32 mouse cellular contexts compared by ENCODE assay signal in genomic region chr4:123645246-123645845, GRCm38 (mm10). TPM values are rescaled to one million over a fixed set of nuclear protein-coding genes. Genes with fewer than 3 reads are reported as not detected.
DNase-seq lines count a peak whose midpoint lies in the region; ATAC-seq and TF ChIP-seq lines count a peak whose summit lies in the region.
"Had no signal": no experiment of that assay in that cellular context is flagged by ENCODE, and none has a peak within 500 bp of the region (broad histone marks: within the 10 kb centered on the region; RNA-seq: fewer than 3 reads in every experiment).

No protein-coding gene starts in this region.

- no peak overlapping the region for H3K9ac ChIP-seq in lung, postnatal 0 days (replicated peaks; ENCODE audit: low read depth)
- no peak overlapping the region for H3K9ac ChIP-seq in ES-Bruce4 (ENCODE audit: low read depth, poor library complexity, severe bottlenecking)
- H3K9ac ChIP-seq: embryonic facial prominence, embryonic 15.5 days; forebrain, embryonic 13.5 days; intestine, embryonic 15.5 days; limb, embryonic 15.5 days; neural tube, embryonic 12.5 days had no signal

- TF ChIP-seq POLR2A in ES-Bruce4 (IDR thresholded peaks at IDR 0.05; ENCODE audit: insufficient read depth, low read length) = no peak

- H3K9me3 ChIP-seq in lung, postnatal 0 days (ENCODE audit: low read length) = no peaks in the 10 kb centered on the region
- H3K9me3 ChIP-seq in ES-Bruce4 (replicated peaks; ENCODE audit: control insufficient read depth, insufficient read depth, low read length, poor library complexity, severe bottlenecking) = no peaks in the 10 kb centered on the region
- H3K9me3 ChIP-seq: embryonic facial prominence, embryonic 10.5 days; embryonic facial prominence, embryonic 15.5 days; forebrain, embryonic 13.5 days; G1E; hindbrain, embryonic 10.5 days; intestine, embryonic 15.5 days; limb, embryonic 10.5 days; limb, embryonic 15.5 days; midbrain, embryonic 10.5 days; neural tube, embryonic 12.5 days had no signal

- no peak for TF ChIP-seq CTCF in lung, postnatal 0 days (IDR thresholded peaks at IDR 0.05)
- TF ChIP-seq CTCF in ES-Bruce4 (IDR thresholded peaks at IDR 0.05; ENCODE audit: low read depth, low read length) = no peak

- no peak overlapping the region for H3K4me2 ChIP-seq in lung, postnatal 0 days (replicated peaks; ENCODE audit: low read depth, low read length)
- H3K4me2 ChIP-seq: embryonic facial prominence, embryonic 15.5 days; forebrain, embryonic 13.5 days; intestine, embryonic 15.5 days; limb, embryonic 15.5 days; neural tube, embryonic 12.5 days had no signal

- no peak for ATAC-seq in lung, postnatal 0 days
- ATAC-seq: activated CD4-positive, CD25-positive, alpha-beta regulatory T cell, adult 4 months; forebrain, embryonic 13.5 days; hindbrain, embryonic 16.5 days; intestine, embryonic 15.5 days had no signal

- peak overlapping the region; percentile 54 for H3K27ac ChIP-seq in lung, postnatal 0 days (ENCODE audit: low read length)
- peak overlapping the region; percentile 94 for H3K27ac ChIP-seq in ES-Bruce4 (ENCODE audit: insufficient read depth, low read length)
- H3K27ac ChIP-seq: embryonic facial prominence, embryonic 10.5 days; embryonic facial prominence, embryonic 15.5 days; forebrain, embryonic 13.5 days; hindbrain, embryonic 10.5 days; intestine, embryonic 15.5 days; kidney, postnatal 0 days; limb, embryonic 10.5 days; limb, embryonic 15.5 days; midbrain, embryonic 10.5 days; neural tube, embryonic 12.5 days had no signal

- H3K4me1 ChIP-seq in lung, postnatal 0 days (ENCODE audit: insufficient read depth, low read depth, low read length) = peaks cover 4% of the 10 kb centered on the region
- H3K4me1 ChIP-seq in ES-Bruce4 (ENCODE audit: control insufficient read depth, insufficient read depth, low read length) = no peaks in the 10 kb centered on the region
- H3K4me1 ChIP-seq: embryonic facial prominence, embryonic 10.5 days; hindbrain, embryonic 10.5 days; limb, embryonic 10.5 days; midbrain, embryonic 10.5 days; neural tube, embryonic 12.5 days had no signal

- H3K27me3 ChIP-seq in lung, postnatal 0 days (replicated peaks; ENCODE audit: insufficient read depth, low read length) = no peaks in the 10 kb centered on the region
- H3K27me3 ChIP-seq in ES-Bruce4 (ENCODE audit: control insufficient read depth, insufficient read depth, low read length, poor library complexity, severe bottlenecking) = no peaks in the 10 kb centered on the region
- H3K27me3 ChIP-seq: embryonic facial prominence, embryonic 15.5 days; forebrain, embryonic 13.5 days; intestine, embryonic 15.5 days; limb, embryonic 15.5 days; neural tube, embryonic 12.5 days had no signal

- peak; percentile 20 to 33 for DNase-seq in adrenal gland, postnatal 36 days
- DNase-seq in adrenal gland, postnatal 10 days = no peak
- DNase-seq in lung, postnatal 0 days (ENCODE audit: low spot score) = no peak
- no peak for DNase-seq in lung, postnatal 36 days
- peak; percentile 52 for DNase-seq in ZHBTc4 (ENCODE audit: low read depth, low spot score)
- no peak for DNase-seq in ovary, postnatal 14 days (ENCODE audit: low spot score)
- no peak for DNase-seq in embryo, embryonic 10 days (ENCODE audit: low spot score)
- DNase-seq: adrenal gland, adult 8-10 months; B cell, adult 2 months; cerebellum, adult 11-12 months; cerebellum, postnatal 14 days; gastrocnemius, postnatal 14 days; heart, postnatal 14 days; kidney, adult 8-10 months; layer of hippocampus, postnatal 36 days; lung, postnatal 14 days; right cerebral cortex, postnatal 4 days had no signal

- WGBS in lung, postnatal 0 days = 83% methylated on average over 3 of the region's 3 CpGs

- H3K36me3 ChIP-seq in lung, postnatal 0 days (ENCODE audit: insufficient read depth, low read length) = no peaks in the 10 kb centered on the region
- H3K36me3 ChIP-seq in ES-Bruce4 (ENCODE audit: control insufficient read depth, insufficient read depth, low read length, poor library complexity, severe bottlenecking) = 0 out of 2 replicates have a peak, but pooled peaks cover 8% of the 10 kb centered on the region
- H3K36me3 ChIP-seq: embryonic facial prominence, embryonic 15.5 days; G1E; intestine, embryonic 15.5 days; limb, embryonic 15.5 days had no signal

- TF ChIP-seq EP300 in lung, postnatal 0 days (IDR thresholded peaks at IDR 0.05) = no peak
- TF ChIP-seq EP300 in ES-Bruce4 (IDR thresholded peaks at IDR 0.05; ENCODE audit: insufficient read depth, low read depth, low read length) = peak; percentile 55; the same call in 1 of the 2 replicates

- no peak overlapping the region for H3K4me3 ChIP-seq in lung, postnatal 0 days (ENCODE audit: low read depth, low read length)
- no peak overlapping the region for H3K4me3 ChIP-seq in ES-Bruce4 (ENCODE audit: low read depth, low read length)
- H3K4me3 ChIP-seq: embryonic facial prominence, embryonic 10.5 days; embryonic facial prominence, embryonic 15.5 days; forebrain, embryonic 13.5 days; hindbrain, embryonic 10.5 days; intestine, embryonic 15.5 days; limb, embryonic 10.5 days; limb, embryonic 15.5 days; midbrain, embryonic 10.5 days; myocyte; neural tube, embryonic 12.5 days had no signal

RNA-seq across cellular contexts. Expression of gene Macf1, which starts 38.8 kb away (rescaled TPM):
- total RNA-seq in adrenal gland, postnatal 36 days (2021) = 100 to 1,000 TPM; 150 to 174 TPM
- 100 to 1,000 TPM; 170 to 248 TPM for total RNA-seq in adrenal gland, postnatal 10 days (2021)
- polyA plus RNA-seq in lung, postnatal 0 days (2015; fragmentation: Nextera tagmentation; extraction: Ambion mirVana) = 181 and 221 TPM in 2 replicates
- polyA plus RNA-seq in ES-Bruce4 (2011; ENCODE audit: insufficient read depth, insufficient read length, low read depth, missing spikeins) = 251 and 257 TPM in 2 replicates

Comparison
In these comparisons a context has a peak if more than half of its experiments do, and no peak if none do; other contexts are left out.
1. DNase-seq: peak in adrenal gland, postnatal 36 days (2 of 2) and ZHBTc4 (single experiment); none in adrenal gland, postnatal 10 days (single experiment), lung, postnatal 0 days (single experiment), lung, postnatal 36 days (single experiment), ovary, postnatal 14 days (single experiment) and embryo, embryonic 10 days (single experiment).